Mouse (Mus musculus): ENCODE results near the gene 9530068E07Rik. TPM values are rescaled to one million over a fixed set of nuclear protein-coding genes. Genes with fewer than 3 reads are reported as not detected.

9530068E07Rik gene
- polyA plus RNA-seq, 1 experiment from 2014 or later = 89.2 TPM

- Histone ChIP-seq H3K4me1 (replicated peaks; ENCODE audit: control insufficient read depth, insufficient read depth, low read length) (peaks cover 10% of the 10 kb centered on the region; the same call in 1 of the 2 replicates), H3K4me3 (ENCODE audit: low read depth, low read length) (peak overlapping the region; percentile 94), H3K36me3 (ENCODE audit: control insufficient read depth, insufficient read depth) (no peaks in the 10 kb centered on the region), H3K9me3 (ENCODE audit: control insufficient read depth) (no peaks in the 10 kb centered on the region), H3K9ac (ENCODE audit: low read depth, low read length) (peak overlapping the region; percentile 97), H3K4me2 (replicated peaks; ENCODE audit: low read depth) (peak overlapping the region; percentile 80), H3K27ac (ENCODE audit: low read depth, low read length) (peak overlapping the region; percentile 98), H3K27me3 (replicated peaks; ENCODE audit: control insufficient read depth, insufficient read depth, low read length) (no peaks in the 10 kb centered on the region)
- under 1% methylated on average over 44 of the region's 47 CpGs for WGBS
- peak; percentile 12 for ATAC-seq
- peak; percentile 2; the same call in 1 of the 2 replicates for TF ChIP-seq CTCF (IDR thresholded peaks at IDR 0.05; ENCODE audit: low read depth)
These were observed 34.8 kb upstream of the 9530068E07Rik start for GRCm38 (mm10) chr11:52361287-52361921.

GRCm38 (mm10) chr11:52364376-52364775, 31.9 kb upstream of the 9530068E07Rik start:
- ATAC-seq = no peak
- Histone ChIP-seq H3K9ac (ENCODE audit: low read depth, low read length) (no peak overlapping the region), H3K4me2 (replicated peaks; ENCODE audit: low read depth) (no peak overlapping the region), H3K4me3 (ENCODE audit: low read depth, low read length) (no peak overlapping the region), H3K36me3 (ENCODE audit: control insufficient read depth, insufficient read depth) (no peaks in the 10 kb centered on the region), H3K27me3 (replicated peaks; ENCODE audit: control insufficient read depth, insufficient read depth, low read length) (no peaks in the 10 kb centered on the region), H3K27ac (ENCODE audit: low read depth, low read length) (no peak overlapping the region), H3K4me1 (replicated peaks; ENCODE audit: control insufficient read depth, insufficient read depth, low read length) (peaks cover 10% of the 10 kb centered on the region; the same call in 1 of the 2 replicates), H3K9me3 (ENCODE audit: control insufficient read depth) (no peaks in the 10 kb centered on the region)
- TF ChIP-seq CTCF (IDR thresholded peaks at IDR 0.05; ENCODE audit: low read depth) = no peak
- WGBS = 50% methylated on average over 2 of the region's 2 CpGs

- Histone ChIP-seq H3K27me3 (replicated peaks; ENCODE audit: control insufficient read depth, insufficient read depth, low read length) (no peaks in the 10 kb centered on the region), H3K36me3 (ENCODE audit: control insufficient read depth, insufficient read depth) (no peaks in the 10 kb centered on the region), H3K9ac (ENCODE audit: low read depth, low read length) (no peak overlapping the region), H3K27ac (ENCODE audit: low read depth, low read length) (no peak overlapping the region), H3K9me3 (ENCODE audit: control insufficient read depth) (no peaks in the 10 kb centered on the region), H3K4me3 (ENCODE audit: low read depth, low read length) (no peak overlapping the region), H3K4me1 (replicated peaks; ENCODE audit: control insufficient read depth, insufficient read depth, low read length) (peaks cover 5% of the 10 kb centered on the region; the same call in 1 of the 2 replicates), H3K4me2 (replicated peaks; ENCODE audit: low read depth) (no peak overlapping the region)
- TF ChIP-seq CTCF (IDR thresholded peaks at IDR 0.05; ENCODE audit: low read depth) = no peak
- WGBS = 34% methylated on average over 1 of the region's 1 CpGs
- ATAC-seq = no peak
These were observed 31.1 kb upstream of the 9530068E07Rik start for GRCm38 (mm10) chr11:52365143-52365542.

- no peaks in the 10 kb centered on the region for H3K36me3 ChIP-seq (ENCODE audit: control insufficient read depth, insufficient read depth)
- no peak overlapping the region for H3K4me3 ChIP-seq (ENCODE audit: low read depth, low read length)
- no peaks in the 10 kb centered on the region for H3K27me3 ChIP-seq (replicated peaks; ENCODE audit: control insufficient read depth, insufficient read depth, low read length)
- no peaks in the 10 kb centered on the region for H3K9me3 ChIP-seq (ENCODE audit: control insufficient read depth)
- H3K4me1 ChIP-seq (replicated peaks; ENCODE audit: control insufficient read depth, insufficient read depth, low read length) = peaks cover 9% of the 10 kb centered on the region
- H3K4me2 ChIP-seq (replicated peaks; ENCODE audit: low read depth) = no peak overlapping the region; the same call in 1 of the 2 replicates
- ATAC-seq = no peak
- H3K9ac ChIP-seq (ENCODE audit: low read depth, low read length) = no peak overlapping the region
- no peak overlapping the region for H3K27ac ChIP-seq (ENCODE audit: low read depth, low read length)
- no peak for TF ChIP-seq CTCF (IDR thresholded peaks at IDR 0.05; ENCODE audit: low read depth)
- WGBS = 50% methylated on average over 5 of the region's 5 CpGs
These were observed 29.9 kb upstream of the 9530068E07Rik start for GRCm38 (mm10) chr11:52366358-52366757.

GRCm38 (mm10) chr11:52368176-52368985, 27.8 kb upstream of the 9530068E07Rik start:
- H3K4me3 ChIP-seq (ENCODE audit: low read depth, low read length) = no peak overlapping the region
- no peak overlapping the region for H3K9ac ChIP-seq (ENCODE audit: low read depth, low read length)
- no peak overlapping the region for H3K27ac ChIP-seq (ENCODE audit: low read depth, low read length)
- H3K27me3 ChIP-seq (replicated peaks; ENCODE audit: control insufficient read depth, insufficient read depth, low read length) = no peaks in the 10 kb centered on the region
- TF ChIP-seq CTCF (IDR thresholded peaks at IDR 0.05; ENCODE audit: low read depth) = no peak
- H3K36me3 ChIP-seq (ENCODE audit: control insufficient read depth, insufficient read depth) = no peaks in the 10 kb centered on the region
- ATAC-seq = no peak
- WGBS = 56% methylated on average over 10 of the region's 10 CpGs
- H3K4me2 ChIP-seq (replicated peaks; ENCODE audit: low read depth) = no peak overlapping the region
- peaks cover 9% of the 10 kb centered on the region for H3K4me1 ChIP-seq (replicated peaks; ENCODE audit: control insufficient read depth, insufficient read depth, low read length)
- H3K9me3 ChIP-seq (ENCODE audit: control insufficient read depth) = no peaks in the 10 kb centered on the region
